Mouse (Mus musculus) spleen, adult 2 months (tissue): ENCODE results near the gene Serpina1f. TPM values are rescaled to one million over a fixed set of nuclear protein-coding genes. Genes with fewer than 3 reads are reported as not detected.

Source experiments
- DNase-seq, 2 experiments: peaks; one replicate each; pipeline versions ENCODE4 v3.0.0 to v3.0.0-alpha.2; 2012 to 2021; ENCODE audit warnings: low spot score in 2 of 2, low read depth in 1 of 2
- H3K27ac ChIP-seq: fragments of 200-500 bp; 2 replicates; pipeline ENCODE4 v1.5.1; 2012; ENCODE audit warnings: low read length, inconsistent platforms; ENCODE audit not compliant: insufficient read depth
- H3K27me3 ChIP-seq: fragments of 200-500 bp; 2 replicates; pipeline ENCODE4 v1.6.1; 2012; ENCODE audit warnings: mild to moderate bottlenecking, moderate library complexity, low read length, inconsistent platforms; ENCODE audit not compliant: control insufficient read depth, insufficient read depth
- H3K36me3 ChIP-seq: fragments of 200-500 bp; 2 replicates; pipeline ENCODE4 v1.6.1; 2012; ENCODE audit warnings: mild to moderate bottlenecking, low read length, inconsistent platforms; ENCODE audit not compliant: control insufficient read depth, insufficient read depth
- H3K4me1 ChIP-seq: fragments of 200-500 bp; 2 replicates; pipeline ENCODE4 v1.6.1; 2011; ENCODE audit warnings: inconsistent platforms; ENCODE audit not compliant: control insufficient read depth, insufficient read depth, insufficient read length
- H3K4me3 ChIP-seq: fragments of 200-500 bp; 2 replicates; pipeline ENCODE4 v1.5.1; 2011; ENCODE audit warnings: mild to moderate bottlenecking, inconsistent platforms; ENCODE audit not compliant: insufficient read depth, insufficient read length; ENCODE audit errors: extremely low read depth
- CTCF ChIP-seq: fragments of 200-500 bp; IDR thresholded peaks from 2 replicates; pipeline ENCODE4 v1.5.1; 2011; ENCODE audit warnings: mild to moderate bottlenecking, inconsistent platforms; ENCODE audit not compliant: insufficient read depth, insufficient read length, insufficient replicate concordance; ENCODE audit errors: extremely low read depth
- POLR2A ChIP-seq: fragments of 200-500 bp; IDR thresholded peaks from 2 replicates; pipeline ENCODE4 v1.6.1; 2011; ENCODE audit warnings: low read depth, low read length, inconsistent platforms
- WGBS: fragments of 180-500 bp; shearing (Covaris S2); methylation state at CpG from one replicate; pipeline ENCODE4 v1.1.7; 2018; 5-methylcytosine and 5-hydroxymethylcytosine counted together
- polyA plus RNA-seq: library from polyadenylated mRNA; depleted of rRNA; stranded (reverse); fragments of >200 nt; gene quantifications from 2 replicates; pipeline ENCODE4 v1.2.3, GENCODE M21; 2012; rRNA removed

Gene Serpina1f
- polyA plus RNA-seq, 1 experiment, result 0.05 TPM

DNA sequence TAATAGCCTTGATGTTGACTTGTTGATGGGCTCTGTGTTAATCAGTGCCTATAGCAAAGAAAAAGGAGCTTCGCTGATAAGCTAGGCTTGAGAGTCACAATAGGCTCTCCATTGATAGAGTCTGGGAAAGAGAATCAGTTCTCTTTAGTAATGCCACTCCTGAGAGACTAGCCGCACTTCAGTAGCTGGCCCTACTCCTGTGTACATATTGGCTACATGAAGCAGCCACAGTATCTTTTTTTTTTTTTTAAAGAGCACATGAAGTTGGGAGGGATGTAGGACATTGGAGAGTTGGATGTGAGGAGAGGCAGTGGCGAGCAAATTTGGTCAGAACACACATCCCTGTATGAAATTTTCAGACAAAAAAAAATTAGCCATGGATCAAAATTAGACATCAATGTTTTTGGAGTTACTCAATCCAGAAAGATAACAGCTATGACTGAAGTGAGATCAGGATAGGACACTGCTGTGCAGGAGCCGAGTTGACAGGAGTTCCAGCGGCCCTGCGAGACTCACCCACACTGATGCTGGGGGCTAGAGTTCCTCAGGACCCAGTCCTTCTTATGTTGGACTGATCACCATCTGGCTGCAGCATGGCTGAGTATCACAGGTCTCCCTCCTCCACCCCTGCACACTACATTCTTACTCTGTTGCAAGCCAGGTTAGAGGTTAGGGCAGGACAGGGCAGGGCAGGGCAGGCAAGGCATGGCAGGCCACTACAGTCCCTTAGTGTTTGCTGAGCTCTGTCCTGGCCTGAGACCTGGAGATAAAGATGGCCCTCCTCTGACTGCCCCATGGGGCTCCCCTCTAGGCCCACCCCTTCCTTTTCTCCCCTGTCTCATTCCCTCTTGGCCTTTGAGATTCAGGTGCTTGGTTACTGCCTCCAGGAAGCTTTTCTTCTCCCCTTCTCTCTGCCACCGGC, 39.9 kb downstream of the Serpina1f start:
- TF ChIP-seq POLR2A (no peak), CTCF (no peak)
- Histone ChIP-seq H3K36me3 (no peaks in the 10 kb centered on the region), H3K27ac (no peak overlapping the region), H3K4me3 (no peak overlapping the region), H3K4me1 (no peaks in the 10 kb centered on the region), H3K27me3 (no peaks in the 10 kb centered on the region)
- 84% methylated on average over 7 of the region's 7 CpGs for WGBS
- DNase-seq, result no peak

DNA sequence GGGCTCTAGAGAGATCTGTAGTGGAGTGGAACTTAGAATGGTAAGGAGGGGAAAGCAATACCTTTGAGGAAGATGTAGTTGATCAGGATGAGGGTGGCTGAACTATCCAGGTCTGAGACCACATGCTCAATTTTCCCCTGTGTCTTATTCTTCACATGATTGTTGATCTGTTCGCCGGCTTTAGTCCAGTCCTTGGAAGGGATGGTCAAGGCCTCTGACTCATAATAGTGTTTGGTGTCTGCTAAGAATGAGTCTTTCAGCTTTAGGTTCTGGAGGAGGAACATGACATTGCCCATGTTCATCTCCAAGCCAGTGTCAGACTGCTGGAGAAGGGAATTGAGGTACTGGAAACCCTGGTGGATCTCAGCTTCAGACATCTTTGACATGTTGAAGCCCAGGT, 41.5 kb downstream of the Serpina1f start:
- no peaks in the 10 kb centered on the region for H3K4me1 ChIP-seq
- DNase-seq, result no peak
- 99% methylated on average over 2 of the region's 2 CpGs for WGBS
- no peaks in the 10 kb centered on the region for H3K36me3 ChIP-seq
- H3K4me3 ChIP-seq, result no peak overlapping the region
- TF ChIP-seq POLR2A (no peak), CTCF (no peak)
- H3K27ac ChIP-seq, result no peak overlapping the region
- no peaks in the 10 kb centered on the region for H3K27me3 ChIP-seq

DNA sequence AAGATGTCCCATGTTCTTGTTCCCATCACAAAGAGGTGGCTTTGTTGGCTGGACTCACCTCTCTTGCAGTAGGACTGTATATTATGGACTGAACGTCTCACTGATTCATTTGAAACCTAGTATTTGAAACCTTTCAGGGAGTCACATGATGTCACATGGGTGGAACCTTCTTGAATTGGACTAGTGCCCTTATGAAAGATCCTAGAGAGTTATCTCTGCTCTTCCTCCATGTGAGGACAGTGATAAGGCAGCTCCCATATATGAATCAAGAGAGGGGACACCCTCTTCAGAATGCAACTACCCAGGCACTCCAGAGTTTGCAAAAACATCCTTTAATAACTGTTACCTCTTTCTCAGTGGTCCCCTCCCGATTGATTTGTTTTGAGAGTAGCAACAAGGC, 49.0 kb downstream of the Serpina1f start:
- Histone ChIP-seq H3K36me3 (no peaks in the 10 kb centered on the region), H3K27me3 (no peaks in the 10 kb centered on the region), H3K4me1 (no peaks in the 10 kb centered on the region), H3K27ac (no peak overlapping the region), H3K4me3 (no peak overlapping the region)
- no peak for DNase-seq
- whole genome bisulfite sequencing, result 72% methylated on average over 2 of the region's 2 CpGs
- no peak for TF ChIP-seq POLR2A
- no peak for TF ChIP-seq CTCF

DNA sequence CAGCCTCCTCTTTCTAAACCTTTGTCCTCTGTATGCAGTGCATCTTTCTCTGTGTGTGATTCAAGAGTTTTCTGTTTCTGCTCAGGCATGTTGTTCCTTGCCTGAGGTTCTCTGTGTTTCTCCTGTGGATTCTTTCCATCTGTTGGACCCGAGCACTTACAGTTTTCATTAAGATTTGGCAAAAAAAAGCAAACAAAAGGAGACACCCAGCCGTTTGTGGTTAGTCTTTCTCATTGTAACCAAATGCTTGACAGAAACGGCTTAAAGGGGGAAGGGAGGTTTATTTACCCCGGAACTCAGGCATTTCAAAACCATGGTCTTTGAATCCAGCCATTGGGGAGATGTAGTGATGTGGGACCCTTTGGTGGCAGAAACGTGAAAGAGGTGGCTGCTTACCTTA, 50.7 kb downstream of the Serpina1f start:
- H3K27me3 ChIP-seq, result no peaks in the 10 kb centered on the region
- TF ChIP-seq CTCF (no peak), POLR2A (no peak)
- DNase-seq, result no peak
- no peak overlapping the region for H3K27ac ChIP-seq
- no peaks in the 10 kb centered on the region for H3K4me1 ChIP-seq
- H3K4me3 ChIP-seq, result no peak overlapping the region
- no peaks in the 10 kb centered on the region for H3K36me3 ChIP-seq
- 39% methylated on average over 5 of the region's 5 CpGs for WGBS

DNA sequence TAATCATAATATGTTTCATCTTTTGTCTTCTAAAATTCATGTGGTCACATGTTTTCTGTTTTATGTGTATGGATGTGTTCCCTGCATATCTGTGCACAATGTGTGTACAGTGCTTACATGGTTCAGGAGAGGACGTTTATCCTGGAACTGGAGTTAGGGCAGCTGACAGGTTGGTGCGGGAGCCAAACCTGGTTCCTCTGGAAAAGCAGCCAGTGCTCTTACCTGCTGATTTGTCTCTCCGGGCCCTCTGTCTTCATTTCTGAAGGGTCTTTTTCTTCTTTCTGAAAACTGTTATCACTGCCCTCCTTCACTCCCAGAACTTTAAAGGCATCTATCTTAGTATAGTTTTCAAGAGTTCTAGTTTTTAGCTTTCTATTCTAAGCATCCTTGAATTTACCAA, 51.5 kb downstream of the Serpina1f start:
- TF ChIP-seq POLR2A, result no peak
- TF ChIP-seq CTCF, result no peak
- no peak for DNase-seq
- H3K36me3 ChIP-seq, result no peaks in the 10 kb centered on the region
- no peaks in the 10 kb centered on the region for H3K27me3 ChIP-seq
- H3K27ac ChIP-seq, result no peak overlapping the region
- H3K4me3 ChIP-seq, result no peak overlapping the region
- WGBS, result 78% methylated on average over 3 of the region's 3 CpGs
- H3K4me1 ChIP-seq, result no peaks in the 10 kb centered on the region

DNA sequence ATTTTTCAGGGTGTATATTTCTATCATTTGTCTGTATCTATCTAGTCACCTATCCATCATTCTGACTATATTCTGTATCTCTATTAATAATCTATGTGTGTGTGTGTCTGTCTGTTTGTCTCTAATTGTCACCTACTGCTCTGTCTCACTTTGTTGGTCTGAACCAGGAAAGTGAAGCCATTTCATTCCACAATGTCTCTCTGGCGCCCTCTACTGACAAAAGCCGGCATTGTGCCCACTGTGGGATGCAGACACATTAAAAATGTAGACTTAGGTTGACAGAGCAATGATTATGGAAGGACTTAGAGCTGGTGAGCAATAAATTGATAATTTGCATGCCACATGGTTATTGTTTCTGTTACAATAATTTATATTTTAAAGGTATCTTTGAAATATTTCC, 52.0 kb downstream of the Serpina1f start:
- no peak overlapping the region for H3K4me3 ChIP-seq
- no peak for TF ChIP-seq POLR2A
- peak; percentile 50; the same call in 1 of the 2 replicates for TF ChIP-seq CTCF
- peak in 1 of 2 experiments; percentile 23 for DNase-seq
- H3K36me3 ChIP-seq, result no peaks in the 10 kb centered on the region
- WGBS, result 0% methylated on average over 2 of the region's 2 CpGs
- H3K27me3 ChIP-seq, result no peaks in the 10 kb centered on the region
- no peaks in the 10 kb centered on the region for H3K4me1 ChIP-seq
- H3K27ac ChIP-seq, result no peak overlapping the region

Other genes with a start within 250 kb of the Serpina1f start
- 0.07 and 0.08 TPM in 2 replicates for gene Ifi27l2b, start 238.3 kb downstream of the Serpina1f start, polyA plus RNA-seq
- 0.08 and 0.22 TPM in 2 replicates for gene Ppp4r4, start 163.2 kb downstream of the Serpina1f start, polyA plus RNA-seq
- gene Serpina10, start 64.1 kb downstream of the Serpina1f start, polyA plus RNA-seq, result 0.47 and 0.76 TPM in 2 replicates
- not detected in 2 replicates for gene Serpina6, start 38.3 kb downstream of the Serpina1f start, polyA plus RNA-seq
- not detected in 2 replicates for gene Serpina16, start 19.4 kb downstream of the Serpina1f start, polyA plus RNA-seq
- gene Serpina1d, start 78.1 kb upstream of the Serpina1f start, polyA plus RNA-seq, result 0.46 and 0.65 TPM in 2 replicates
- 2.2 and 19.8 TPM in 2 replicates for gene Serpina1b, start 134.8 kb upstream of the Serpina1f start, polyA plus RNA-seq
- 0.64 and 11.8 TPM in 2 replicates for gene Serpina1a, start 168.0 kb upstream of the Serpina1f start, polyA plus RNA-seq
- 0.90 and 6.6 TPM in 2 replicates for gene Serpina1c, start 209.4 kb upstream of the Serpina1f start, polyA plus RNA-seq